Mouse (Mus musculus): Measurements from ENCODE around the gene Gm20661.

DNA sequence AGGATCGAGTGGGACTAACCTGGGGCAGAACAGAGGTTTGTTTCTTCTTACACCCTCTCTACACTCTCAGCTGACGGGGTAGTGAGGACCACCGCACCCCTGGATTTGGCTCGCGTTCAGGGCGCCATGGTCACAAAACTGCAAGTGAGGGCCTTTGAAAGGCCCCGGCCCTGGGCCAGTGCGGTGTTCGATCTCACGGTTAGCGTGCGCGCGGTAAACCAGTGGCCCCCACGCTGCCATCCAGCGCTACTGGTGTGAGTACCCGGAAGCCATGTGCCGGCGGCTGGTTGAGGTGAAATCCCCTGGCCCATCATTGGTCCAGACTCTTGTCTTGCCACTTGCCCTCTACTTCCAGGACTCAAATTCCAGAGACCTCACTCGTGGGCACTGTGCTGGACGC lies 12.7 kb downstream of the Gm20661 start:
- TF ChIP-seq CTCF (IDR thresholded peaks at IDR 0.05; ENCODE audit: extremely low read depth, insufficient read depth, low read length) (no peak), POLR2A (IDR thresholded peaks at IDR 0.05; ENCODE audit: extremely low read depth, insufficient read depth, low read length) (no peak)
